Mouse (Mus musculus): ENCODE measurements at regions not wholly inside any gene's neighbourhood (a gene's known extent, or its start where the extent isn't known, plus 50 kb on each side); places are given as distances from the start of the nearest gene placed in this dataset.

DNA sequence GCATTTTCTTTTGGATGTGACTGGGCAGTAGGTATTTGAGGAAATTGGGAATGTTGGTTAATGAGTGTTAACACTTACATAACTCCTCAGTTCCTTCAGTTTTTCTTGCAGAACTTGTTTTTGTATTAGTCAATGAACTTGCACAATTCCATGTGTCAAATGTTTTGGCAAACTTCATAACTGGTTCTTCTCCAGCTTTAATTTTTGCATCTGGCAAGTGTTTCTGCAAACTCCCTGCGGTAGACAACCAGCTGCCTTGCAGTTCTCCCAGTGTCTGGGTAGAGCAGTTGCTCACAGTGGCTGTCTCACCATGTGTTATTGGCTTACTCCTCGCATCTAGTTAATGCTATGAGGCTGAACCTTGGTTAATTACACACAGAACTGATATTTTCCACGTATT is 790.4 kb downstream of the Epha4 start:
- TF ChIP-seq CTCF (IDR thresholded peaks at IDR 0.05; ENCODE audit: insufficient read depth, low read length) (no peak), POLR2A (IDR thresholded peaks at IDR 0.05; ENCODE audit: borderline replicate concordance, extremely low read depth, low read depth, low read length) (no peak)
